Mouse (Mus musculus): ENCODE data around the gene Cygb. TPM values are rescaled to one million over a fixed set of nuclear protein-coding genes. Genes with fewer than 3 reads are reported as not detected.

Cygb gene
- polyA plus RNA-seq, 2 experiments: 0.44 to 0.64 TPM

GRCm38 (mm10) chr11:116659027-116659621 lies 5.0 kb upstream of the Cygb start:
- H3K27me3 ChIP-seq (ENCODE audit: control insufficient read depth, insufficient read depth, low read length): peaks cover 15% of the 10 kb centered on the region
- DNase-seq (ENCODE audit: low read depth in 3 of 3, low spot score in 3 of 3) (no peak), ATAC-seq (ENCODE audit: insufficient read depth) (no peak)
- no peak overlapping the region for H3K27ac ChIP-seq
- no peak overlapping the region for H3K4me2 ChIP-seq (ENCODE audit: low read depth)
- no peaks in the 10 kb centered on the region for H3K9me3 ChIP-seq (ENCODE audit: control insufficient read depth, low read length)
- no peak overlapping the region for H3K9ac ChIP-seq (replicated peaks)
- no peak overlapping the region for H3K4me3 ChIP-seq (ENCODE audit: insufficient read depth in 1 of 2, low read depth in 2 of 2, low read length in 2 of 2)
- no peaks in the 10 kb centered on the region for H3K36me3 ChIP-seq (replicated peaks; ENCODE audit: control insufficient read depth, insufficient read depth, low read depth)
- TF ChIP-seq EP300 (IDR thresholded peaks at IDR 0.05; ENCODE audit: low read depth) (no peak), CTCF (IDR thresholded peaks at IDR 0.05; ENCODE audit: low read depth) (no peak)
- 60% methylated on average over 15 of the region's 15 CpGs for WGBS (ENCODE audit: insufficient replicate concordance)
- peaks cover 0 to 5% of the 10 kb centered on the region in 2 experiments; a peak in 2 of 4 replicates for H3K4me1 ChIP-seq (replicated peaks; ENCODE audit: control insufficient read depth in 2 of 2, insufficient read depth in 2 of 2, low read length in 1 of 2)

GRCm38 (mm10) chr11:116658238-116658637 lies 4.1 kb upstream of the Cygb start:
- ATAC-seq (ENCODE audit: insufficient read depth) (no peak), DNase-seq (ENCODE audit: low read depth in 3 of 3, low spot score in 3 of 3) (no peak)
- Histone ChIP-seq H3K27me3 (ENCODE audit: control insufficient read depth, insufficient read depth, low read length) (peaks cover 24% of the 10 kb centered on the region), H3K4me2 (ENCODE audit: low read depth) (peak overlapping the region; percentile 55; the same call in 1 of the 2 replicates), H3K27ac (no peak overlapping the region), H3K9me3 (ENCODE audit: control insufficient read depth, low read length) (no peaks in the 10 kb centered on the region), H3K4me3 (ENCODE audit: insufficient read depth in 1 of 2, low read depth in 2 of 2, low read length in 2 of 2) (no peak overlapping the region), H3K36me3 (replicated peaks; ENCODE audit: control insufficient read depth, insufficient read depth, low read depth) (no peaks in the 10 kb centered on the region), H3K4me1 (replicated peaks; ENCODE audit: control insufficient read depth in 2 of 2, insufficient read depth in 2 of 2, low read length in 1 of 2) (peaks cover 0 to 5% of the 10 kb centered on the region in 2 experiments; a peak in 2 of 4 replicates), H3K9ac (replicated peaks) (no peak overlapping the region)
- TF ChIP-seq CTCF (IDR thresholded peaks at IDR 0.05; ENCODE audit: low read depth) (no peak), EP300 (IDR thresholded peaks at IDR 0.05; ENCODE audit: low read depth) (no peak)
- 64% methylated on average over 10 of the region's 10 CpGs for WGBS (ENCODE audit: insufficient replicate concordance)

GRCm38 (mm10) chr11:116657311-116658223 lies 3.5 kb upstream of the Cygb start:
- peak overlapping the region; percentile 37 to 38 for H3K4me3 ChIP-seq (ENCODE audit: insufficient read depth in 1 of 2, low read depth in 2 of 2, low read length in 2 of 2)
- H3K27me3 ChIP-seq (ENCODE audit: control insufficient read depth, insufficient read depth, low read length): peaks cover 30% of the 10 kb centered on the region
- H3K9ac ChIP-seq (replicated peaks): peak overlapping the region; percentile 11; the same call in 1 of the 2 replicates
- no peaks in the 10 kb centered on the region for H3K36me3 ChIP-seq (replicated peaks; ENCODE audit: control insufficient read depth, insufficient read depth, low read depth)
- peak overlapping the region; percentile 55 for H3K4me2 ChIP-seq (ENCODE audit: low read depth)
- peak; percentile 95 for ATAC-seq (ENCODE audit: insufficient read depth)
- peaks cover 0 to 5% of the 10 kb centered on the region in 2 experiments; a peak in 2 of 4 replicates for H3K4me1 ChIP-seq (replicated peaks; ENCODE audit: control insufficient read depth in 2 of 2, insufficient read depth in 2 of 2, low read length in 1 of 2)
- DNase-seq (ENCODE audit: low read depth in 3 of 3, low spot score in 3 of 3): peak; percentile 79 to 82 (median 81)
- H3K9me3 ChIP-seq (ENCODE audit: control insufficient read depth, low read length): no peaks in the 10 kb centered on the region
- peak overlapping the region; percentile 38 for H3K27ac ChIP-seq
- 13% methylated on average over 22 of the region's 22 CpGs for WGBS (ENCODE audit: insufficient replicate concordance)
- no peak for TF ChIP-seq EP300 (IDR thresholded peaks at IDR 0.05; ENCODE audit: low read depth)
- TF ChIP-seq CTCF (IDR thresholded peaks at IDR 0.05; ENCODE audit: low read depth): peak; percentile 59

GRCm38 (mm10) chr11:116656348-116657191 lies 2.5 kb upstream of the Cygb start:
- ATAC-seq (ENCODE audit: insufficient read depth): no peak
- Histone ChIP-seq H3K4me1 (replicated peaks; ENCODE audit: control insufficient read depth in 2 of 2, insufficient read depth in 2 of 2, low read length in 1 of 2) (peaks cover 0 to 5% of the 10 kb centered on the region in 2 experiments; a peak in 2 of 4 replicates), H3K36me3 (replicated peaks; ENCODE audit: control insufficient read depth, insufficient read depth, low read depth) (no peaks in the 10 kb centered on the region), H3K4me2 (ENCODE audit: low read depth) (no peak overlapping the region), H3K27me3 (ENCODE audit: control insufficient read depth, insufficient read depth, low read length) (peaks cover 34% of the 10 kb centered on the region), H3K4me3 (ENCODE audit: insufficient read depth in 1 of 2, low read depth in 2 of 2, low read length in 2 of 2) (no peak overlapping the region), H3K9me3 (ENCODE audit: control insufficient read depth, low read length) (no peaks in the 10 kb centered on the region), H3K9ac (replicated peaks) (no peak overlapping the region), H3K27ac (no peak overlapping the region)
- 70% methylated on average over 16 of the region's 16 CpGs for WGBS (ENCODE audit: insufficient replicate concordance)
- DNase-seq (ENCODE audit: low read depth in 3 of 3, low spot score in 3 of 3): no peak
- TF ChIP-seq EP300 (IDR thresholded peaks at IDR 0.05; ENCODE audit: low read depth): no peak
- TF ChIP-seq CTCF (IDR thresholded peaks at IDR 0.05; ENCODE audit: low read depth): no peak

All from liver, embryonic 14.5 days (tissue).